Mouse (Mus musculus): ENCODE measurements around the gene Gm4707.
"Not testable (repeated sequence)": the region's sequence is repeated elsewhere in the genome, so short reads cannot be mapped to it uniquely, and the experiment has no call there.

Gm4707 gene

DNA sequence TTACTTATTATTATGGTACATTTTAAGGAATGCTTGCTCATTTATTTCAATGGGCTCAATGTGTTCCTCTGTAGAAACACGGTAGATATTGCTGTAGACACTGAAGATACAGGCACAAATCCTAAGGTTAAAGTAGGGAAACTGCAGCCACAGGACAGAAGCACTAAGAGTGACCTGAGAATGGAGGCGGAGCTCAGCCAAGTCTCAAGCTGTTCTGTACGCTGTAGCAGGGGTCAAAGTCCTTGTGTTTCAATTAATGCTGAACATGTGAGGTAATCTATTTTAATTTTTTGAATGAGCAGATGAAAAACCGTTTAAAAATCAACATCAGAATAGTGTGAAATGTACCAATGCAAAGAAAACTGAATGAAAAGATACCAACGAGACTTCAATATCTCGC, 16.4 kb downstream of the Gm4707 start:
- DNase-seq: no peak

DNA sequence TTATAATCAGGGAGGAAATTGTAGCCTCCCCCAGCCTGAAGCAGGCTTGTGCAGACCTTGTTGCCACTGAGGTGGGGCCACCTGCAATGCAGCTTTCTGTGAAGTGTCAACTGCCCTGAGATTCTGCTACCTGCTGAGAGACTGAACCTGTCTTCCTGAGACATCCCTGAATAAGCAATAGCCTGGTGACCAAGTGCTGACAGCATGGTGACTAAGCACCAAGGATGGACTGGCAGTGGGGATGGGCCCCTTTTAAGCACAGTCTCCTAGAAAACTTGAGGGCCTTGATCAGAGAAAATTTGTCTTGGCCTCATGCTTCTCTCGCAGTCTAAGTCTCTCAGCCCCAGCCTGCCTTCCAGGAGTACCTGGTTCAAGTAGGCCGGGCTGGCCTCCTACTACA, 37.2 kb downstream of the Gm4707 start:
- not testable (repeated sequence) for DNase-seq

DNA sequence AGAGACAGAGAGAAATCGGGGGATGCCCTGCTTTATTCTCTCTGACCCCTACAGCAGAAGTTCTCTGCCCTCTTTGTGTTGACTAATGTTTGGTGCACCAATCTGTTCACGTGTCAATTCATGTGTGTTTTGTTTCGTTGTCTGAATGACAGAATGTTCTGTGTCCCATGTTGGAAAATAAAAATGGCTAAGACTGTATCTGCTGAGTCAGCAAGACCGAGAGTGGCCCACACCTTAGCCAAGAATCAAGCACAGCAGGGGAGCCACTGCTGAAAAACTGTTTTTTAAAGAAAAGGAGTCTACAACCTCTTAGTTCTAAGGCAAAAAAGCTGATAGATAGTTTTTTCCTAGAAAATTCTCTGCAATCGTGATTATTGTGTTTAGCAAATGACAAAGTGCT, 40.3 kb downstream of the Gm4707 start:
- not testable (repeated sequence) for DNase-seq

DNA sequence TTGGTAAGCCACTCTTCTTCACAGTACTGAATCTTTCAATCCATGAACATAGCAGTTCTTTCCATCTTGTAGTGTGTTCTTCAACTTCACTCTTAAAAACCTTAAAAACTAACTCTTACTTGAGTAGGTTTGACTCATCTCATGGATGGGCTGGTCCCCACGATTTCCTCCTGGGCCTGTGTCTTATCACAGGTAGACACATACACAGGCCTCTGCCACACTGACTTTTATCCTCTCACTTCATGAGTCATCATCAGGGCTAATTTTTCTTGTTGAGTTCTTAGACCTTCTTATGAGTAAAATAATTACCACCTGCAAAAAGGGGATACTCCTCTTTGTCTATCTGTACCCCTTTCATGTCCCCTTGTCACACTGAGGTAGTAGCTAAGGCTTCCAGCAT, 42.7 kb downstream of the Gm4707 start:
- DNase-seq: no peak
